Mouse (Mus musculus): ENCODE results near the gene Gm7030. TPM values are rescaled to one million over a fixed set of nuclear protein-coding genes. Genes with fewer than 3 reads are reported as not detected.

Gm7030 gene
- 0.76 and 2.1 TPM in 2 replicates for polyA plus RNA-seq (2012; ENCODE audit: low replicate concordance)

DNA sequence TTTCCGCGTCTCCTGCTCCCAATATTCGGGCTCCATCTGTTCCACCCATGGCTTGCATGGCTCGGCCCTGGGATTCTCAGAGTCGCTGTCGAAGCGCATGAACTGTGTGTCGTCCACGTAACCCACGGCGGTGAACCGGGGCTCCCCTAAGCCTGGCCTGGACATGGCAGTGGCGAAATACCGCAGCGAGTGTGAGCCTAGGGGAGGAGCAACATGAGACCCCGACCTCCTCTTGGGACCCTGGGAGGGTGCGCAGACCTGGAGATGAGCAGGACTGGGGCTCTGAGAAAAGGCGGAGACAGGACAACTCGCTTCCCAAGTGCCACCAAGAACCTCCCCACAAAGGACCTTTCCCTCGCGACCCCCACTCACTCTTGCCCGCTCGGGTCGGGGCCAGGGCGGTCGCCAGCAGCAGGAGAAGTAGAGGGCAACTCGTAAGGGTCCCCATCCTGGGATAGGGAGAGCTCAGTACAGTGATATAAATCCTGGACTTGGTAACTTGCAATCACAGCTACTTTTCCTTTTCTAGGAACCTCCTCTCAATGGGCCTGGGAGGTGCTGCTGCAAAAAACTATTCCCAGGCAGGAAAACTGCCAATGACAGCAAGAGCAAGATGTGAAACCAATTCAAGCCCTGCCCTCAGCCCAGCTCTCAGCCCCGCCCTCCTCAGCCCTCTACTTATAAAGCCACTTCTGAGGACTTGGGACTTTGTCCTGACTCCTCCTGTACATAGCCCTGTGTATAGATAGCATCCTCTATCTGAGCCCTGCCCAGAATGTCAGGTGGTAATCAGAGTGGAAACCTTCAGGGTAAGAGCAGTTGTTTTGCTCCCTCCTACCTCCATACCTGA, at the start of gene Gm7030:
Gene Gm7030 (minus strand): TSS at position 458 of the 850 bp plus-strand sequence.

DNA sequence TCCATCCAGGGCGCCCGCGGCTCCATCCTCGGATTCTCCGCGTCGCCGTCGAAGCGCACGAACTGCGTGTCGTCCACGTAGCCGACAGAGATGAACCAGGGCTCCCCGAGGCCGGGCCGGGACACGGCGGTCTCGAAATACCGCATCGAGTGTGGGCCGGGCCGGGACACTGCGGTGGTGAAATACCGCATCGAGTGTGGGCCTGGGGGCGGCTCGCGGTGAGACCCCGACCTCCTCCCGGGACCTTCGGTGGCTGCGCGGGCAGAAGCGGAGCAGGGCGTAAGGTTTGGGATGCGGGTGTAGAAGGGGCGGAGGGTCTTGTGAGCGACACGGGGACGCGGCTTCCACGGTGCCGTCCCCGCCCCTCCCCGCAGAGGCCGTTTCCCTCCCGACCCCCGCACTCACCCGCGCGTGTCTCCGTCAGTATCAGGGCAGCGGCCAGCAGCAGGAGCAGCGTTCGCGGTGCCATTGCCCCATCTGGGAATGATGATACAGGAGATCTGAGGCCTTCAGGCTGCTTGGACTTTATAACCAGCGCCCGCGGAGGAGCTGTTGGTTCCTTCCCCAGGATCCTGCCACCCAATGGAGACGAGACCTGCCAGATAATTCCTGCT, 38.9 kb upstream of the Gm7030 start, which contains the start of gene Gm8909:
Gene Gm8909 (minus strand): TSS at position 499 of the 614 bp plus-strand sequence.

DNA sequence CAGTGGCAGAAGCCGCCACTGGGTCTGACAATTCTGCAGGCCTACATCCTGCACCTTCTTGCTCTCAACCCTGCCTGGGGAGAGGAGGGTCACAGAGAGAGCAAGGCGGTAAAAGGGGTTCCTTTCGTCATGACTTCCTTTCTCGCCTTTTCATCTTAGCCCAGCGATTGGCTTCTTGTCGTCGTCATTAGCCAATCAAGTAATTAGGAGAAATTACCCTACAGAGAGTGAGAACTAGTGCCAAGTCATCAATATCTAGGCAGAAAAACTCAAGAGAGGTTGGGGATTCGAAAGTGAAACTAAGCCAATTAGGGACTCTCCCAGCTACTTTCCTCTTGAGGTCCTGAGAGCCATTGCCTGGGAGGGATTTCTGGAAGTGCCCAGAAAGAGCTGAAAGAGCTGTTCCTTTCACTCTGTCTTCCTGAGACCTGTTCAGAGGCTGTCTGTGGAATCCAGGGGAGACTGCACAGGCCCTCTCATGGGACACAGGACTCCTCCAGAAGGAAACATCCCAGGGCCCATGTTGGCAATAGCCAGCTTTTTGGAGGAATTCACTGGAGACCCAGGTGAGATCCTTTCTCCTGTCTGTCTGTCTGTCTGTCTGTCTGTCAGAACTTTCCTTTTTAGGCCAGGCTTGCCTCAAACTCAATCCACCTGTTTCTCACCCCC, 7.7 kb downstream of the Gm7030 start, which contains the start of gene Gm19684:
Gene Gm19684 (plus strand): TSS at position 327 of the 669 bp plus-strand sequence.

Other genes with a start within 250 kb of the Gm7030 start
- 46.8 and 73.3 TPM in 2 replicates for gene Dhx16, start 249.6 kb downstream of the Gm7030 start, polyA plus RNA-seq (2012; ENCODE audit: low replicate concordance)
- gene 2310061I04Rik, start 232.0 kb downstream of the Gm7030 start, polyA plus RNA-seq (2012; ENCODE audit: low replicate concordance) = 119 and 299 TPM in 2 replicates
- gene Atat1, start 219.3 kb downstream of the Gm7030 start, polyA plus RNA-seq (2012; ENCODE audit: low replicate concordance) = 39.1 and 85.8 TPM in 2 replicates
- gene Mrps18b, start 213.0 kb downstream of the Gm7030 start, polyA plus RNA-seq (2012; ENCODE audit: low replicate concordance) = 4.0 and 5.1 TPM in 2 replicates
- 36.3 and 53.1 TPM in 2 replicates for gene Ppp1r10, start 213.0 kb downstream of the Gm7030 start, polyA plus RNA-seq (2012; ENCODE audit: low replicate concordance)
- gene Abcf1, start 159.7 kb downstream of the Gm7030 start, polyA plus RNA-seq (2012; ENCODE audit: low replicate concordance) = 54.6 and 83.7 TPM in 2 replicates
- gene Gnl1, start 149.6 kb downstream of the Gm7030 start, polyA plus RNA-seq (2012; ENCODE audit: low replicate concordance) = 75.2 and 143 TPM in 2 replicates
- 21.6 and 33.3 TPM in 2 replicates for gene Prr3, start 149.2 kb downstream of the Gm7030 start, polyA plus RNA-seq (2012; ENCODE audit: low replicate concordance)
- gene H2-T24, start 108.9 kb downstream of the Gm7030 start, polyA plus RNA-seq (2012; ENCODE audit: low replicate concordance) = 12.6 and 22.5 TPM in 2 replicates
- 321 and 328 TPM in 2 replicates for gene H2-T23, start 96.6 kb downstream of the Gm7030 start, polyA plus RNA-seq (2012; ENCODE audit: low replicate concordance)
- gene H2-T22, start 86.7 kb downstream of the Gm7030 start, polyA plus RNA-seq (2012; ENCODE audit: low replicate concordance) = 38.3 and 49.1 TPM in 2 replicates
- 0.27 and 0.30 TPM in 2 replicates for gene Gm6034, start 86.5 kb downstream of the Gm7030 start, polyA plus RNA-seq (2012; ENCODE audit: low replicate concordance)
- 151 and 155 TPM in 2 replicates for gene Gm11127, start 71.1 kb downstream of the Gm7030 start, polyA plus RNA-seq (2012; ENCODE audit: low replicate concordance)
- 0.27 and 0.35 TPM in 2 replicates for gene Gm19684, start 7.7 kb downstream of the Gm7030 start, polyA plus RNA-seq (2012; ENCODE audit: low replicate concordance)
- 0.31 and 0.48 TPM in 2 replicates for gene Gm8909, start 39.1 kb upstream of the Gm7030 start, polyA plus RNA-seq (2012; ENCODE audit: low replicate concordance)
- gene H2-T3, start 60.9 kb upstream of the Gm7030 start, polyA plus RNA-seq (2012; ENCODE audit: low replicate concordance) = 0.16 and 0.17 TPM in 2 replicates
- gene Rpp21, start 128.6 kb upstream of the Gm7030 start, polyA plus RNA-seq (2012; ENCODE audit: low replicate concordance) = 88.4 and 98.5 TPM in 2 replicates
- 15.6 and 19.3 TPM in 2 replicates for gene Trim39, start 142.8 kb upstream of the Gm7030 start, polyA plus RNA-seq (2012; ENCODE audit: low replicate concordance)
- gene H2-M10.2, start 157.1 kb upstream of the Gm7030 start, polyA plus RNA-seq (2012; ENCODE audit: low replicate concordance) = not detected in 2 replicates
- gene H2-M10.1, start 196.7 kb upstream of the Gm7030 start, polyA plus RNA-seq (2012; ENCODE audit: low replicate concordance) = not detected in 2 replicates
- gene H2-M10.3, start 239.0 kb upstream of the Gm7030 start, polyA plus RNA-seq (2012; ENCODE audit: low replicate concordance) = not detected in 2 replicates

Measured in hematopoietic multipotent progenitor cell, adult 10-12 weeks (in vitro differentiated cells).